Mouse (Mus musculus) neutrophil, adult 5-6 weeks (primary cell): ENCODE measurements around the gene Zfhx3. TPM values are rescaled to one million over a fixed set of nuclear protein-coding genes. Genes with fewer than 3 reads are reported as not detected.

ENCODE experiments used
- ATAC-seq: fragments of 151-379, 151-347 bp; 2 replicates; pipeline ENCODE4 v1.8.0; 2017; ENCODE audit warnings: mild to moderate bottlenecking, moderate TSS enrichment; ENCODE audit not compliant: insufficient number of reproducible peaks, poor library complexity, low FRiP score, severe bottlenecking; ENCODE audit errors: extremely low read depth
- total RNA-seq: library from RNA; stranded (forward); fragments of 200-1000 nt; gene quantifications from 2 replicates; pipeline ENCODE4 v1.2.3, GENCODE M21; 2017

Zfhx3 gene
- total RNA-seq, 1 experiment from 2014 or later = 1.7 TPM

GRCm38 (mm10) chr8:108594361-108595060 is 652.1 kb downstream of the Zfhx3 start:
- ATAC-seq = no peak

GRCm38 (mm10) chr8:108595061-108595419 is 652.6 kb downstream of the Zfhx3 start:
- peak; percentile 55; the same call in 1 of the 2 replicates for ATAC-seq

GRCm38 (mm10) chr8:108595721-108596495 is 653.5 kb downstream of the Zfhx3 start:
- no peak for ATAC-seq

GRCm38 (mm10) chr8:108599003-108599402 is 656.6 kb downstream of the Zfhx3 start:
- no peak for ATAC-seq

GRCm38 (mm10) chr8:108599558-108599957 is 657.1 kb downstream of the Zfhx3 start:
- no peak for ATAC-seq

GRCm38 (mm10) chr8:108608678-108609077 is 666.2 kb downstream of the Zfhx3 start:
- no peak for ATAC-seq

- no peak for ATAC-seq
These were observed 666.7 kb downstream of the Zfhx3 start for GRCm38 (mm10) chr8:108609114-108609513.

- no peak for ATAC-seq
These were observed 668.8 kb downstream of the Zfhx3 start for GRCm38 (mm10) chr8:108611141-108611674.

- ATAC-seq = no peak
These were observed 669.5 kb downstream of the Zfhx3 start for GRCm38 (mm10) chr8:108611792-108612413.

GRCm38 (mm10) chr8:108612815-108613214 is 670.4 kb downstream of the Zfhx3 start:
- ATAC-seq = no peak

GRCm38 (mm10) chr8:108613280-108613679 is 670.8 kb downstream of the Zfhx3 start:
- ATAC-seq = no peak

- ATAC-seq = no peak
These were observed 678.9 kb downstream of the Zfhx3 start for GRCm38 (mm10) chr8:108621296-108621695.

- ATAC-seq = no peak
These were observed 681.2 kb downstream of the Zfhx3 start for GRCm38 (mm10) chr8:108623660-108624059.

GRCm38 (mm10) chr8:108625571-108626120 is 683.2 kb downstream of the Zfhx3 start:
- ATAC-seq = no peak

- ATAC-seq = peak; percentile 30; the same call in 1 of the 2 replicates
These were observed 688.6 kb downstream of the Zfhx3 start for GRCm38 (mm10) chr8:108631069-108631468.

GRCm38 (mm10) chr8:108634282-108634681 is 691.8 kb downstream of the Zfhx3 start:
- ATAC-seq = no peak

- ATAC-seq = no peak
These were observed 695.4 kb downstream of the Zfhx3 start for GRCm38 (mm10) chr8:108637887-108638286.

GRCm38 (mm10) chr8:108645660-108646059 is 703.2 kb downstream of the Zfhx3 start:
- ATAC-seq = no peak

GRCm38 (mm10) chr8:108647556-108647955 is 705.1 kb downstream of the Zfhx3 start:
- no peak for ATAC-seq
